Mouse (Mus musculus): ENCODE results near the gene Gm20388. TPM values are rescaled to one million over a fixed set of nuclear protein-coding genes. Genes with fewer than 3 reads are reported as not detected.

Gene Gm20388
- polyA plus RNA-seq, 1 experiment from 2014 or later: 12.4 TPM

- WGBS: 36% methylated on average over 6 of the region's 6 CpGs
Measured at GRCm38 (mm10) chr8:120823331-120823730, 912.7 kb downstream of the Gm20388 start.

GRCm38 (mm10) chr8:120823887-120824286 is 913.2 kb downstream of the Gm20388 start:
- H3K27me3 ChIP-seq (replicated peaks; ENCODE audit: control insufficient read depth, insufficient read depth, low read length): 0 out of 2 replicates have a peak, but pooled peaks cover 2% of the 10 kb centered on the region
- 53% methylated on average over 8 of the region's 8 CpGs for WGBS
- H3K36me3 ChIP-seq (ENCODE audit: control insufficient read depth, insufficient read depth, low read length): no peaks in the 10 kb centered on the region
- no peaks in the 10 kb centered on the region for H3K9me3 ChIP-seq (ENCODE audit: control insufficient read depth, low read length)
- H3K27ac ChIP-seq (ENCODE audit: low read depth, low read length): no peak overlapping the region
- ATAC-seq: no peak
- no peaks in the 10 kb centered on the region for H3K4me1 ChIP-seq (ENCODE audit: control insufficient read depth, insufficient read depth, low read depth, low read length)
- no peak overlapping the region for H3K9ac ChIP-seq (ENCODE audit: low read depth, low read length)
- no peak overlapping the region for H3K4me3 ChIP-seq (ENCODE audit: low read length)
- no peak overlapping the region for H3K4me2 ChIP-seq (ENCODE audit: low read length)

More at GRCm38 (mm10) chr8:120823331-120823730, 912.7 kb downstream of the Gm20388 start:
- Histone ChIP-seq H3K27me3 (replicated peaks; ENCODE audit: control insufficient read depth, insufficient read depth, low read length) (0 out of 2 replicates have a peak, but pooled peaks cover 2% of the 10 kb centered on the region), H3K36me3 (ENCODE audit: control insufficient read depth, insufficient read depth, low read length) (no peaks in the 10 kb centered on the region), H3K4me3 (ENCODE audit: low read length) (no peak overlapping the region), H3K9me3 (ENCODE audit: control insufficient read depth, low read length) (no peaks in the 10 kb centered on the region), H3K9ac (ENCODE audit: low read depth, low read length) (no peak overlapping the region), H3K27ac (ENCODE audit: low read depth, low read length) (no peak overlapping the region), H3K4me2 (ENCODE audit: low read length) (no peak overlapping the region), H3K4me1 (ENCODE audit: control insufficient read depth, insufficient read depth, low read depth, low read length) (no peaks in the 10 kb centered on the region)
- no peak for ATAC-seq

- H3K9me3 ChIP-seq (ENCODE audit: control insufficient read depth, low read length): no peaks in the 10 kb centered on the region
Measured at GRCm38 (mm10) chr8:120824638-120825037, 914.0 kb downstream of the Gm20388 start.

GRCm38 (mm10) chr8:120828279-120828678 is 917.6 kb downstream of the Gm20388 start:
- no peak overlapping the region for H3K4me2 ChIP-seq (ENCODE audit: low read length)
- no peak for ATAC-seq
- WGBS: 12% methylated on average over 14 of the region's 14 CpGs

More at GRCm38 (mm10) chr8:120824638-120825037, 914.0 kb downstream of the Gm20388 start:
- Histone ChIP-seq H3K4me2 (ENCODE audit: low read length) (no peak overlapping the region), H3K27me3 (replicated peaks; ENCODE audit: control insufficient read depth, insufficient read depth, low read length) (0 out of 2 replicates have a peak, but pooled peaks cover 2% of the 10 kb centered on the region), H3K4me3 (ENCODE audit: low read length) (no peak overlapping the region), H3K36me3 (ENCODE audit: control insufficient read depth, insufficient read depth, low read length) (no peaks in the 10 kb centered on the region), H3K27ac (ENCODE audit: low read depth, low read length) (no peak overlapping the region), H3K9ac (ENCODE audit: low read depth, low read length) (no peak overlapping the region), H3K4me1 (ENCODE audit: control insufficient read depth, insufficient read depth, low read depth, low read length) (no peaks in the 10 kb centered on the region)
- 79% methylated on average over 7 of the region's 7 CpGs for WGBS
- no peak for ATAC-seq

DNA sequence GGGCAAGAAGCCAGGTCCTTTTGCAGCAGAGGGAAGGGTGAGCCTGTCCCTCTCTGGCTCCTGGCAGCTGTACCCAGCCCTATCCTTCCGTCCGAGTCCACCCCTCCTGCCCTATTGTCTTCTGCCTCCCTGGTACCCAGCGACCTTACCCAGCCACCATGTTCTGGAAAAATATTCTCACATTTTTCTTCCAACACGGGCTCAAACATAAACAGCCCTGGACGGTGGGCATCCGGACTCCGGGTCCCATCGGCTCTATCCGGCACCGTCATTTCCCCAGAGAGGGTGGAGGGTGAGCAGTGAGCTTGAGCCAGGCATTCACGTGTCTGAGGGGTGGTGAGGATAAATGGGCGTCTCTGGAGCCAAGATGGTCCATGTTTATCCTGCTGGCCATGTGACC is 920.0 kb downstream of the Gm20388 start:
- Histone ChIP-seq H3K27ac (ENCODE audit: low read depth, low read length) (no peak overlapping the region), H3K9me3 (ENCODE audit: control insufficient read depth, low read length) (no peaks in the 10 kb centered on the region), H3K27me3 (replicated peaks; ENCODE audit: control insufficient read depth, insufficient read depth, low read length) (peaks cover 2% of the 10 kb centered on the region), H3K9ac (ENCODE audit: low read depth, low read length) (no peak overlapping the region), H3K4me1 (ENCODE audit: control insufficient read depth, insufficient read depth, low read depth, low read length) (no peaks in the 10 kb centered on the region; the same call in 1 of the 2 replicates), H3K36me3 (ENCODE audit: control insufficient read depth, insufficient read depth, low read length) (no peaks in the 10 kb centered on the region), H3K4me3 (ENCODE audit: low read length) (no peak overlapping the region), H3K4me2 (ENCODE audit: low read length) (no peak overlapping the region)
- no peak for ATAC-seq
- 83% methylated on average over 12 of the region's 12 CpGs for WGBS

More at GRCm38 (mm10) chr8:120828279-120828678, 917.6 kb downstream of the Gm20388 start:
- Histone ChIP-seq H3K4me1 (ENCODE audit: control insufficient read depth, insufficient read depth, low read depth, low read length) (no peaks in the 10 kb centered on the region; the same call in 1 of the 2 replicates), H3K36me3 (ENCODE audit: control insufficient read depth, insufficient read depth, low read length) (no peaks in the 10 kb centered on the region), H3K27ac (ENCODE audit: low read depth, low read length) (no peak overlapping the region), H3K4me3 (ENCODE audit: low read length) (no peak overlapping the region), H3K27me3 (replicated peaks; ENCODE audit: control insufficient read depth, insufficient read depth, low read length) (peaks cover 2% of the 10 kb centered on the region), H3K9me3 (ENCODE audit: control insufficient read depth, low read length) (no peaks in the 10 kb centered on the region), H3K9ac (ENCODE audit: low read depth, low read length) (no peak overlapping the region)

GRCm38 (mm10) chr8:120832022-120832421 is 921.4 kb downstream of the Gm20388 start:
- peak overlapping the region; percentile 20; the same call in 1 of the 2 replicates for H3K4me2 ChIP-seq (ENCODE audit: low read length)
- H3K9ac ChIP-seq (ENCODE audit: low read depth, low read length): no peak overlapping the region; the same call in 1 of the 2 replicates
- H3K9me3 ChIP-seq (ENCODE audit: control insufficient read depth, low read length): no peaks in the 10 kb centered on the region
- peaks cover 2% of the 10 kb centered on the region for H3K27me3 ChIP-seq (replicated peaks; ENCODE audit: control insufficient read depth, insufficient read depth, low read length)
- no peak for ATAC-seq
- H3K4me1 ChIP-seq (ENCODE audit: control insufficient read depth, insufficient read depth, low read depth, low read length): no peaks in the 10 kb centered on the region; the same call in 1 of the 2 replicates
- no peak overlapping the region for H3K27ac ChIP-seq (ENCODE audit: low read depth, low read length)
- H3K4me3 ChIP-seq (ENCODE audit: low read length): no peak overlapping the region
- 33% methylated on average over 14 of the region's 14 CpGs for WGBS
- H3K36me3 ChIP-seq (ENCODE audit: control insufficient read depth, insufficient read depth, low read length): no peaks in the 10 kb centered on the region

DNA sequence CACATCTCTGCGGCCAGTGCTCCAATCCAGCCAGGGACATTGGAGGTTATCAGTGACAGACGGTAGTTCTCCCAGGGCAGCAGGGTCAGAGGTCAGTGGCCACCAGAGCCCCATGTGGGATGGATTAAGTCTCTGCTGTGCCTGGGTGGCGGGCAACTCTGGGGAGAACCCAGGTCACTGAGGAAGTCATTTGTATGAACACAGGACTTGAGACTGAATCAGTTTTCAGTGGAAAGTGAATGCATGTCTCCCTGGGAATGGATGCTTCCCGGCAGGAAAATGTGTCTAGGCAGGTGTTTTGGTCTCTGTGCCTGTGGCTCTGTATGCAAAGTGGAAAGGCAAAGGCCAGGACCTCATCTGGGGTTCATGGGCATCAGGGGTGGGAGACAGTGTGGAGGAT is 922.6 kb downstream of the Gm20388 start:
- H3K9ac ChIP-seq (ENCODE audit: low read depth, low read length): no peak overlapping the region
- ATAC-seq: no peak
- H3K4me3 ChIP-seq (ENCODE audit: low read length): no peak overlapping the region
- H3K4me1 ChIP-seq (ENCODE audit: control insufficient read depth, insufficient read depth, low read depth, low read length): no peaks in the 10 kb centered on the region; the same call in 1 of the 2 replicates
- 26% methylated on average over 4 of the region's 4 CpGs for WGBS
- H3K9me3 ChIP-seq (ENCODE audit: control insufficient read depth, low read length): no peaks in the 10 kb centered on the region
- H3K27ac ChIP-seq (ENCODE audit: low read depth, low read length): no peak overlapping the region
- peaks cover 2% of the 10 kb centered on the region for H3K27me3 ChIP-seq (replicated peaks; ENCODE audit: control insufficient read depth, insufficient read depth, low read length)
- no peaks in the 10 kb centered on the region for H3K36me3 ChIP-seq (ENCODE audit: control insufficient read depth, insufficient read depth, low read length)
- no peak overlapping the region for H3K4me2 ChIP-seq (ENCODE audit: low read length)

DNA sequence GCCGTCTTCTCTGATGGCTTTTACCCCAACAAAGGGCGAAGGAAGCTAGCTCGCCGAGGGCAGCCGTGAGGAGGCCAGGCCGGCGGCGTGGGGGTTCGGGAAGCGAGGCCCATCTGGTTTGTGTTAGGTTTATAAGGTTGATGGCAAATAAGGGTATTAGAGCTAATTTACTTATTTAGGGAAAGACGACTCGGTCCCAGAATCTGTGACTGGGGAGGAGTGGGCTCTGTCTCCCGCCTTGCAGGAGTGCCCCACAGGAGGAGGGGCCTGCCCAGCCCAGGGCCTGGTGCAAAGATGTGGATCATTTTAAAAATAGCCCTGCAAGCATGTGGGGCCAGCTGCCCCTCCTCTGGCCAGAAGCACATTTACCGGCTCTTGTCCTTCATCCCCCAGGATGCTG is 928.4 kb downstream of the Gm20388 start:
- WGBS: 82% methylated on average over 14 of the region's 14 CpGs
- no peak overlapping the region for H3K27ac ChIP-seq (ENCODE audit: low read depth, low read length)
- no peak overlapping the region for H3K4me2 ChIP-seq (ENCODE audit: low read length)
- H3K36me3 ChIP-seq (ENCODE audit: control insufficient read depth, insufficient read depth, low read length): no peaks in the 10 kb centered on the region
- H3K9me3 ChIP-seq (ENCODE audit: control insufficient read depth, low read length): no peaks in the 10 kb centered on the region
- no peak overlapping the region for H3K4me3 ChIP-seq (ENCODE audit: low read length)
- H3K27me3 ChIP-seq (replicated peaks; ENCODE audit: control insufficient read depth, insufficient read depth, low read length): no peaks in the 10 kb centered on the region; the same call in 1 of the 2 replicates
- H3K4me1 ChIP-seq (ENCODE audit: control insufficient read depth, insufficient read depth, low read depth, low read length): no peaks in the 10 kb centered on the region
- no peak for ATAC-seq
- H3K9ac ChIP-seq (ENCODE audit: low read depth, low read length): no peak overlapping the region

- Histone ChIP-seq H3K4me1 (ENCODE audit: control insufficient read depth, insufficient read depth, low read depth, low read length) (peaks cover 8% of the 10 kb centered on the region), H3K36me3 (ENCODE audit: control insufficient read depth, insufficient read depth, low read length) (no peaks in the 10 kb centered on the region), H3K27me3 (replicated peaks; ENCODE audit: control insufficient read depth, insufficient read depth, low read length) (no peaks in the 10 kb centered on the region), H3K27ac (ENCODE audit: low read depth, low read length) (no peak overlapping the region), H3K4me2 (ENCODE audit: low read length) (no peak overlapping the region), H3K4me3 (ENCODE audit: low read length) (no peak overlapping the region), H3K9me3 (ENCODE audit: control insufficient read depth, low read length) (no peaks in the 10 kb centered on the region), H3K9ac (ENCODE audit: low read depth, low read length) (no peak overlapping the region)
- no peak for ATAC-seq
- 64% methylated on average over 7 of the region's 7 CpGs for WGBS
Measured at GRCm38 (mm10) chr8:120843084-120843483, 932.4 kb downstream of the Gm20388 start.
